Mouse (Mus musculus): Measurements from ENCODE around the gene Txndc9.

Txndc9 gene

DNA sequence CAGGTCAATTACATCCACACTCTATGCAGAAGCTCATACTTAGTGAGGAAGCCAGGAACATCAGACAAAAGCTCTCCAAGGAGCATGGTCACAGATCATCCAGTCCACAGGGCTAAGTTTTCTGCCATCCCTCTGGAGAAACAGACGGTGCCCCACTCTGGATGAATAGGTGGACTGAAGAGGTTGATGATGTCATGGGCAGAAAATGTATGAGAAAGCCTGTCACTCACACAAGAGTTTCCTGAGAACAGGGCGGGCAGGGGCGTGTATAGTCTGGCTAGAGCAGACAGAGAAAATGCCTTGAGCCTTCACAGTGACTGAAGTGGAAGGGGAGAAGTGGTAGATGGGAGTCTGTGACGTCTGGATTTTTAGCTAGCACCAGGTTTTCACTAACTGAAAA is 26.2 kb downstream of the Txndc9 start:
- DNase-seq, result no peak

DNA sequence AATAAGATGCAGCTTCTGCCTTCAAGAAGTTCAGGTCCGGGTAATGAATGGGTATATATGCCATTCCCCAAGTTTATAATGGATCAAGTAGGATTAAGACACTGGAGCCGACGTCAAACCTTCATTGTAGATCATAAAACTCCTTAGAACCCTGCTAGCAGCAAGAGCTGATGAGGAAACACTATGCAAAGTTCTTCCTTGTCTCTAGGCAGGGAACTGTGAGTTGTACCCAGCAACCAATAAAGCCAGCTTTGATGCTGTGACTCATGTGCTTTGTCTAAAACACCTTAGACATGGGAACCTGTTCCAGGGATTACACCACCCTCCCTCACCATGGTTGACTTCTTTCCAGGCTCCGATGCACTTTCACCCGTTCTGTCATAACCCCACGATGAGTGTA is 28.9 kb downstream of the Txndc9 start:
- no peak for DNase-seq

DNA sequence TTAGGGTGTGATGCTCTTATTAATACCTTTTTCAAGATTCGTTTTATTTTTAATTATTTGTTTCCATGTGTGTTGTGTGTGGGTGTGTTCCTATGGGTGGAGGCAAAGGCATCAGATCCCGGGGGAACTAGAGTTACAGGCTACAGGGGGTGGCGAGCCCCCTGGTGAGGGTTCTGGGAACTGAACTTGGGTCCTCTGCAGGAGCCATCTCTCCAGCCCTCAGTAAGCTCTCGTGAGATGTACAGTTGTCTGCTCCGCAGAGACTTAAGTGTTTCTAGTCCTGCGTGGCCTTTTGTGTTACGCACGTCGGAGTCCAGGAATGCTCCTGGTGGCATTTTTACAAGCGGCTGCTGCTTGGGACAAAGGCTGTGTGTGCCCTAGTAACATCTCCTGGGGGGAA is 32.1 kb downstream of the Txndc9 start:
- no peak for DNase-seq

DNA sequence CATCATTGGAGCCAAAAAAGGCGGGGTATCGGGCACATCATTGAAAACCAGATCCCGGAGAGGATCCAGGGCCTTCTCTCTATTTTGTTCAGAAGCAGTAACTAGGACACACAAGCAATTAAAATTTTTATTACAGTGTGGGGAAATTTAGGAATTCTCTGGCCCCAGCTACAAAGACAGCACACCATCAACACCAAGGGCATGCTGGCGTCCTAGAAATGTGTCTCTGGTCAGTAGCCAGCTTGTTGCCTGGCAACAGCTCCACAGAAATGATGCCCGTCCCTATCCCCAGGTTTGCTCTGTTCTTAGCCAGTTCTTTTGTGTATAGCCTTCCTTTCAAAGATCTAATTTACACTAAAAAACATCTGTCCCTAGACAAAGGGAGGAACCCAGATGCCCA is 38.2 kb downstream of the Txndc9 start:
- DNase-seq, result peak; percentile 72 to 73

DNA sequence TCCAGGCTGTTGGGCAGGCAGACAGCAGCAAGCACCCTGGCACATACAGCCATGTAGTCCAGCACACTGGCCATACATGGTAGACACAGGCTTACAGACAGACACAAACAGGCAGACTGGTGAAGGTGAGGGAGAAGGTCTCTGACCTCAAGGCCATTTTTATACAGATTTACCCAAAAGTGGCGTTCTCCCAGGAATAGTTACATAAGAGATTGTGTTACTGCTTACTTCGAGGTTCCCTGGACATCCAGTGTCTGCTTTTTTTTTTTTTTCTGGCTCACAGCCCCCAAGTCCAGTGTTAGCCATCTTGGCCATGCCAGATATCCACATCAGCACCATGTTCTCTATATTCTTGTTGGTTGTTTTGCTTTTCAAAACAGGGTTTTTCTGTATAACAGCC is 39.2 kb downstream of the Txndc9 start:
- no peak for DNase-seq

DNA sequence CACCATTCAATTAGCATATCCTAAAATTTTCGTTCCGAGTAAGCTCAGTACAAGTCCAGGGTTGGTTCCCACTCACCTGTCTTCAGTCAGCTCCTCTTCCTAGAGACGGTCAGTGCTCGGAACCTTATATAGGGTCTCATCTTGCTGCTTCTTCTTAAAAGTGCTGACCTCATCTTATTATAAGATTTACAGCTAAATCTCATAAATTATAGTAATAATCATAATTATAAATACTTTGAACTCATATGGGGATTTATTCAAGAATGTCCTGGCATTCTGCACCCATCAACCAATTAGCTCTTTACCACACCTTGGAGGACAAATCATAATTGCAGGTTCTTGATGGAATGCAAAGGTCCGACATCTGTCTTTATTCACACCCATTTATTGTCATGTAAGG is 40.0 kb downstream of the Txndc9 start, which contains the start of gene Lyg1:
Gene Lyg1, minus strand, starts transcription at position 101 of the 400 bp plus-strand sequence.
- DNase-seq, result no peak

DNA sequence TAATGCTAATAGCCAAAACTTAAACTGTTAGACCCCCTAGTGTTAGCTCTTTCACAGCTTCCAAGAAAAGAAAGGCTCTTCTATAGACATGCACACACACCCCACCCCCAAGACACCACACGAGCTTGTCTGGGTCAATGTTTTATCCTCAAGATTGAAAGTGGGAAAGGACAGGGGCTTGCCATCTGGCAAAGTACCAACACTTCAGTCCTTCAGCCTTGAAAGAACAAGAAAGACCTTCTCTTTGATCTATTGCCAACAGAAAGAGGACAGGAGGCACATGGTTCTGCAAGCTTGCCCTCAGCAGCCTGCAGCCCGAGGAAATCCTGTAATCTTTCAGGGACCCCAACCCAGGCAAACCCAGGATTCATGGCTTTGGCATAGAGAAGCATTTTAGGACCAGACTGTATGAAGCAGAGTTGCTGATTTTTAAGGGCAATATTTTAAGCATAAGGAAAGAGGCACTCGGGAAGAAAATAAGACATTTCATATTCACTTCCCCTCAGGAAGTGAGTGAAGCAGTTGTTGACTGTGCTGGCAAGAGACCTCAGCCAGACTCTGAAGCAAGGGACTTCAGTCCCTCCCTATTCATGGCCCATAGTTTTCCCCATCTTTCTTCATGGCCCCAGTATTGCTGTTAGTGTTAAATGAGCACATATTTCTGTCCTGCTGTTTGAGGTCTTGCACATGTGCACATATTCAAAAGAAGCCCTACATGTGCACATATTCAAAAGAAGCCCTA is 40.8 kb downstream of the Txndc9 start:
- no peak for DNase-seq

DNA sequence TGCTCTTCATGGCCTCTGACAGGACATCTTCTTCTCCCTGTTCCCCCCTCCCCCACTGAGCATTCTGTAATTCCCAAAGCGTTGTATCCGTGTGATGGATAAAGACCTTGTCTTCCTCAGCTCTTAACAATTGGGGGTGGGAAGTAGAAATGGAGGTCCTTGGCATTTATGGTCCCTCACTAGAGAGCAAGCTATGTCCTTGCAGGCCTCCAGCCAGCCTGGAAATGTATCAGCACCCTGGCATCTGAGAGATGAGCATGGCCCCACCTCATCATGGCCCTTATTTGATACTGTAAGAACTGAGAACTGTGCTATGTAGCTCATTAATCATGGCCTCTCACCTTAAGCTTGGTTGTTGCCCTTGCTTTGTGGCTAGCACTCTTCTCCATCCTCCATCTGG is 42.4 kb downstream of the Txndc9 start:
- no peak for DNase-seq

DNA sequence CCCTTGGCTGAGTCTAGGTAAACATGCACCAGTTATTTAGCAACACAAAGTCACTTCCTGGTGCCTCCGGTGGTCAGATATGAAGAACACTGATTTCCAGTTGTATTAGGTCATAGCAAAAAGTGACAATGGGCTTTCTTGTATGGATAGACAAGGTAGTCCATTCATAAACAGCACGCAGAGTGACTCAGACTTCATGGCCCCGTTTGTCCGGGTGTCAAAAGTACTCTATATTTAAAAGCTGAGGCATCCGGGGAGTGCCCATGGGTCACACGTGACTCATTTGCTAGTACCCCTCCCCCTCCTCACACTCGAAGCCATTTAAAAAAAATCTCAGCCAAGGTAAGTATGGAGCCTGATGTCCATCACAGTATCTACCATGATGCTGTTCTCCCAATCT is 42.9 kb downstream of the Txndc9 start:
- no peak for DNase-seq

DNA sequence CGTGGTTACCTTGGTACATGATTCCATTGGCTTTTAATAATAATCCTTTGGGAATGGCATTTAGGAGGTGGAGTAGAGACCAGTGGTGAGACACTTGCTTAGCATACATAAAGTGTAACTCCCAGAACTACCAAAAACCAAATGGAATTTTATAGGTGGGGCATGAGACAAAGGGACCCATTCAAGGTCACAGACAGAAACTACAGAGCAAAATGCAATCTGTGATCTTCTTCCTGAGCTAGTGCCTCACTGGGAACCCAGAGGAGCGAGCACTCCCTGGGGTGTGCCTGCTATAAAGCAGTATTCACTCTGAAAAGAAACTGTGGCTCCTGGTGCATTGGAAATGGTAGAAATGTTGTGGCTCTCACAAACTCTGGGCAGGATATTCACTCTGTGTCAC is 48.8 kb downstream of the Txndc9 start:
- no peak for DNase-seq

Data from cerebellum, postnatal 14 days (tissue).